Comparison of ENCODE assay signal across 24 mouse cellular contexts in genomic region chr15:81237471-81237870, GRCm38 (mm10). TPM values are rescaled to one million over a fixed set of nuclear protein-coding genes. Genes with fewer than 3 reads are reported as not detected.
"Had no signal": no experiment of that assay in that cellular context is flagged by ENCODE, and none has a peak within 500 bp of the region (broad histone marks: within the 10 kb centered on the region; RNA-seq: fewer than 3 reads in every experiment).

No protein-coding gene starts in this region.

- H3K4me3 ChIP-seq: kidney, embryonic 15.5 days; limb, embryonic 12.5 days; limb, embryonic 15.5 days; megakaryocyte, embryonic 14.5 days; midbrain, embryonic 10.5 days; midbrain, embryonic 15.5 days; neural tube, embryonic 12.5 days; neural tube, embryonic 15.5 days had no signal

- H3K9ac ChIP-seq: kidney, embryonic 15.5 days; limb, embryonic 12.5 days; limb, embryonic 15.5 days; liver, embryonic 14.5 days; liver, postnatal 0 days; lung, embryonic 14.5 days; midbrain, embryonic 15.5 days; neural tube, embryonic 12.5 days; neural tube, embryonic 15.5 days had no signal

- ATAC-seq: liver, postnatal 0 days; lung, postnatal 0 days; midbrain, embryonic 15.5 days had no signal

- H3K9me3 ChIP-seq: kidney, embryonic 15.5 days; limb, embryonic 12.5 days; limb, embryonic 15.5 days; megakaryocyte, embryonic 14.5 days; midbrain, embryonic 10.5 days; midbrain, embryonic 15.5 days; neural tube, embryonic 12.5 days; neural tube, embryonic 15.5 days had no signal

- H3K36me3 ChIP-seq: kidney, embryonic 15.5 days; limb, embryonic 12.5 days; limb, embryonic 15.5 days; midbrain, embryonic 10.5 days; midbrain, embryonic 15.5 days; neural tube, embryonic 12.5 days; neural tube, embryonic 15.5 days had no signal

- H3K27ac ChIP-seq: kidney, embryonic 15.5 days; limb, embryonic 12.5 days; limb, embryonic 15.5 days; liver, embryonic 14.5 days; macrophage; midbrain, embryonic 10.5 days; midbrain, embryonic 15.5 days; neural tube, embryonic 12.5 days; neural tube, embryonic 15.5 days had no signal

- H3K4me2 ChIP-seq: kidney, embryonic 15.5 days; limb, embryonic 12.5 days; limb, embryonic 15.5 days; liver, embryonic 11.5 days; lung, embryonic 14.5 days; neural tube, embryonic 12.5 days had no signal

- DNase-seq: kidney, adult 11 months; kidney, adult 8-10 months; kidney, postnatal 10 days; kidney, postnatal 36 days; layer of hippocampus, adult 9-11 months; left cerebral cortex, postnatal 4 days; liver, postnatal 0 days; lung, embryonic 14.5 days; right cerebral cortex, postnatal 14 days; spleen, adult 18-20 months; thymus, adult 18-20 months; thymus, postnatal 36 days had no signal

RNA-seq across cellular contexts. Expression of gene Mchr1, which starts 2.2 kb away (rescaled TPM):
- polyA plus RNA-seq: macrophage had no signal
